Mouse (Mus musculus) naive thymus-derived CD4-positive, alpha-beta T cell, adult 5 months (primary cell): ENCODE results near the gene Adgra1. TPM values are rescaled to one million over a fixed set of nuclear protein-coding genes. Genes with fewer than 3 reads are reported as not detected.

Experiments
- polyA plus RNA-seq: library from polyadenylated mRNA; unstranded; fragments of 100-300 nt; shearing (Covaris generic); gene quantifications from one replicate; pipeline ENCODE4 v1.2.1, GENCODE M21; 2017

Gene Adgra1
- polyA plus RNA-seq = not detected

DNA sequence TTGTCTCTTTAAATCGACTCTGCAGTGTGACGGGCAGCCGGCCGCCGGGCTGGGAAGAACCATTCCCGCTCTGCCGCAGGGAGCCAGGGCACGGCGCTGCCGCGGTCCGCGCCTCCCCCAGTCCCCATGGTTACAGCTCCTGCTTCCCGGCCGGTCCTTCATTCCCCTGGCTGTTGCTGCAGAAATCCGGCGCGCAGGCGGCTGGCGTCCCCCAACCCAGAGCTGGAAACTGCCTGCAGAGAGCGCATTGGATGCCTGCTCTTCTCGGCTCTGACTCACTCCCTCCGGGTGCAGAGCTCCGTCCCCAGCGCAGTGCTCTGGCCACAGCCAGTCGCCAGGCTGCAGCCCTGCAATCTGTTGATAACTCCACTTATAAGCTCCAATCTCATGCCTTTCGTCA is at the start of gene Adgra1:
Gene Adgra1 (plus strand): TSS at position 139 of the 400 bp plus-strand sequence.

GRCm38 (mm10) chr7:139894655-139895557 is 60.9 kb downstream of the Adgra1 start, which contains the start of gene Kndc1:
Gene Kndc1, plus strand, starts transcription at chr7:139894696.

Other genes starting within 250 kb of the Adgra1 start
- gene Cfap46, start 150.4 kb upstream of the Adgra1 start, polyA plus RNA-seq = not detected
- gene Kndc1, start 60.5 kb downstream of the Adgra1 start, polyA plus RNA-seq = not detected
- 0.37 TPM for gene Utf1, start 109.6 kb downstream of the Adgra1 start, polyA plus RNA-seq
- gene 6430531B16Rik, start 144.6 kb downstream of the Adgra1 start, polyA plus RNA-seq = not detected
- gene Adam8, start 158.4 kb downstream of the Adgra1 start, polyA plus RNA-seq = 0.21 TPM
- gene Zfp511, start 202.2 kb downstream of the Adgra1 start, polyA plus RNA-seq = 42.6 TPM
- gene Tubgcp2, start 202.5 kb downstream of the Adgra1 start, polyA plus RNA-seq = 29.9 TPM
- gene Msx3, start 214.9 kb downstream of the Adgra1 start, polyA plus RNA-seq = not detected
- gene Caly, start 248.4 kb downstream of the Adgra1 start, polyA plus RNA-seq = not detected